Mouse (Mus musculus) hindbrain, embryonic 10.5 days (tissue): ENCODE measurements around the gene Klhl35. TPM values are rescaled to one million over a fixed set of nuclear protein-coding genes. Genes with fewer than 3 reads are reported as not detected.
"Not testable (repeated sequence)": the region's sequence is repeated elsewhere in the genome, so short reads cannot be mapped to it uniquely, and the experiment has no call there.

Experiments
- DNase-seq: peaks from one replicate; pipeline ENCODE4 v3.0.0-alpha.2; 2017; ENCODE audit warnings: low spot score
- H3K27ac ChIP-seq: fragments of 300-500 bp; sonication (generic); 2 replicates; pipeline ENCODE4 v1.5.1; 2016; ENCODE audit warnings: mild to moderate bottlenecking, moderate library complexity
- H3K27me3 ChIP-seq: fragments of 300-500 bp; sonication (generic); 2 replicates; pipeline ENCODE4 v1.6.1; 2016; ENCODE audit warnings: mild to moderate bottlenecking; ENCODE audit not compliant: poor library complexity, insufficient read depth, severe bottlenecking
- H3K36me3 ChIP-seq: fragments of 300-500 bp; sonication (generic); 2 replicates; pipeline ENCODE4 v1.6.1; 2016; ENCODE audit warnings: mild to moderate bottlenecking, moderate library complexity
- H3K4me1 ChIP-seq: fragments of 300-500 bp; sonication (generic); replicated peaks from 2 replicates; pipeline ENCODE4 v1.6.1; 2016; ENCODE audit warnings: mild to moderate bottlenecking
- H3K4me3 ChIP-seq: fragments of 300-500 bp; sonication (generic); 2 replicates; pipeline ENCODE4 v1.5.1; 2016; ENCODE audit warnings: mild to moderate bottlenecking, moderate library complexity
- H3K9me3 ChIP-seq: fragments of 300-500 bp; sonication (generic); 2 replicates; pipeline ENCODE4 v1.6.1; 2016; ENCODE audit warnings: mild to moderate bottlenecking, moderate library complexity
- WGBS: fragments of 180-500 bp; shearing (Covaris S2); methylation state at CpG from one replicate; pipeline ENCODE4 v1.1.7; 2016; 5-methylcytosine and 5-hydroxymethylcytosine counted together
- polyA plus RNA-seq: library from polyadenylated mRNA; unstranded; fragments of >200 nt; fragmentation: Nextera tagmentation; extraction: Ambion mirVana; gene quantifications from 2 replicates; pipeline ENCODE4 v1.2.1, GENCODE M21; 2016

Klhl35 gene
- polyA plus RNA-seq, 1 experiment from 2014 or later = 24.4 TPM

- no peaks in the 10 kb centered on the region for H3K9me3 ChIP-seq
- peaks cover 65% of the 10 kb centered on the region for H3K4me1 ChIP-seq
- no peak overlapping the region for H3K4me3 ChIP-seq
- peaks cover 96% of the 10 kb centered on the region for H3K36me3 ChIP-seq
- WGBS = 89% methylated on average over 5 of the region's 5 CpGs
- DNase-seq = no peak
- H3K27me3 ChIP-seq = no peaks in the 10 kb centered on the region
- no peak overlapping the region for H3K27ac ChIP-seq
These were observed 11.4 kb downstream of the Klhl35 start for GRCm38 (mm10) chr7:99477235-99477634.

GRCm38 (mm10) chr7:99482637-99483036, 16.8 kb downstream of the Klhl35 start:
- Histone ChIP-seq H3K27ac (peak overlapping the region; percentile 97), H3K4me1 (peaks cover 46% of the 10 kb centered on the region), H3K36me3 (peaks cover 50% of the 10 kb centered on the region), H3K4me3 (peak overlapping the region; percentile 90), H3K9me3 (no peaks in the 10 kb centered on the region), H3K27me3 (peaks cover 10% of the 10 kb centered on the region)
- DNase-seq = no peak
- 3% methylated on average over 6 of the region's 6 CpGs for WGBS

GRCm38 (mm10) chr7:99483271-99483923, 17.6 kb downstream of the Klhl35 start, which contains the start of gene Rps3:
TSS of gene Rps3 (minus strand) at chr7:99483738.
- under 1% methylated on average over 45 of the region's 45 CpGs for WGBS
- Histone ChIP-seq H3K27me3 (peaks cover 10% of the 10 kb centered on the region), H3K9me3 (no peaks in the 10 kb centered on the region), H3K36me3 (peaks cover 42% of the 10 kb centered on the region), H3K4me3 (peak within 1 kb of the TSS; percentile 90), H3K4me1 (peaks cover 46% of the 10 kb centered on the region), H3K27ac (peak within 1 kb of the TSS; percentile 97)
- peak; percentile 95 for DNase-seq

GRCm38 (mm10) chr7:99483924-99484319, 18.1 kb downstream of the Klhl35 start:
- H3K9me3 ChIP-seq = no peaks in the 10 kb centered on the region
- peaks cover 37% of the 10 kb centered on the region for H3K36me3 ChIP-seq
- DNase-seq = no peak
- H3K4me1 ChIP-seq = peaks cover 43% of the 10 kb centered on the region
- peak overlapping the region; percentile 90 for H3K4me3 ChIP-seq
- peak overlapping the region; percentile 65; the same call in 1 of the 2 replicates for H3K27ac ChIP-seq
- WGBS = 47% methylated on average over 8 of the region's 8 CpGs
- peaks cover 10% of the 10 kb centered on the region for H3K27me3 ChIP-seq

- Histone ChIP-seq H3K9me3 (no peaks in the 10 kb centered on the region), H3K27ac (no peak overlapping the region), H3K36me3 (peaks cover 29% of the 10 kb centered on the region), H3K4me3 (no peak overlapping the region), H3K27me3 (peaks cover 10% of the 10 kb centered on the region), H3K4me1 (peaks cover 36% of the 10 kb centered on the region)
- DNase-seq = no peak
- WGBS = 98% methylated on average over 1 of the region's 1 CpGs
These were observed 18.9 kb downstream of the Klhl35 start for GRCm38 (mm10) chr7:99484679-99485078.

GRCm38 (mm10) chr7:99489708-99490107, 23.9 kb downstream of the Klhl35 start:
- Histone ChIP-seq H3K4me1 (no peaks in the 10 kb centered on the region), H3K36me3 (no peaks in the 10 kb centered on the region), H3K27me3 (peaks cover 10% of the 10 kb centered on the region), H3K27ac (no peak overlapping the region), H3K9me3 (peaks cover 9% of the 10 kb centered on the region), H3K4me3 (no peak overlapping the region)
- no peak for DNase-seq
- WGBS = 87% methylated on average over 5 of the region's 5 CpGs

- DNase-seq = no peak
- WGBS = 67% methylated on average over 1 of the region's 1 CpGs
- Histone ChIP-seq H3K9me3 (no peaks in the 10 kb centered on the region), H3K36me3 (no peaks in the 10 kb centered on the region), H3K4me3 (no peak overlapping the region), H3K4me1 (peaks cover 4% of the 10 kb centered on the region), H3K27me3 (no peaks in the 10 kb centered on the region), H3K27ac (no peak overlapping the region)
These were observed 33.3 kb downstream of the Klhl35 start for GRCm38 (mm10) chr7:99499128-99499527.

GRCm38 (mm10) chr7:99500201-99500600, 34.4 kb downstream of the Klhl35 start:
- 2% methylated on average over 8 of the region's 8 CpGs for WGBS
- peak; percentile 84 for DNase-seq
- Histone ChIP-seq H3K4me3 (no peak overlapping the region), H3K9me3 (no peaks in the 10 kb centered on the region), H3K27ac (no peak overlapping the region), H3K27me3 (no peaks in the 10 kb centered on the region), H3K4me1 (peaks cover 4% of the 10 kb centered on the region), H3K36me3 (no peaks in the 10 kb centered on the region)

- H3K9me3 ChIP-seq = no peaks in the 10 kb centered on the region
- 29% methylated on average over 5 of the region's 5 CpGs for WGBS
- H3K27ac ChIP-seq = no peak overlapping the region
- H3K4me1 ChIP-seq = peaks cover 4% of the 10 kb centered on the region
- H3K27me3 ChIP-seq = no peaks in the 10 kb centered on the region
- no peaks in the 10 kb centered on the region for H3K36me3 ChIP-seq
- no peak overlapping the region for H3K4me3 ChIP-seq
- no peak for DNase-seq
These were observed 34.9 kb downstream of the Klhl35 start for GRCm38 (mm10) chr7:99500655-99501054.

GRCm38 (mm10) chr7:99501148-99501547, 35.3 kb downstream of the Klhl35 start:
- 54% methylated on average over 1 of the region's 1 CpGs for WGBS
- H3K9me3 ChIP-seq = no peaks in the 10 kb centered on the region
- peaks cover 4% of the 10 kb centered on the region for H3K4me1 ChIP-seq
- no peak overlapping the region for H3K27ac ChIP-seq
- H3K27me3 ChIP-seq = no peaks in the 10 kb centered on the region
- no peaks in the 10 kb centered on the region for H3K36me3 ChIP-seq
- DNase-seq = no peak
- H3K4me3 ChIP-seq = no peak overlapping the region

- Histone ChIP-seq H3K4me1 (peaks cover 9% of the 10 kb centered on the region), H3K27ac (no peak overlapping the region)
- DNase-seq = no peak
These were observed 38.8 kb downstream of the Klhl35 start for GRCm38 (mm10) chr7:99504556-99504955.

GRCm38 (mm10) chr7:99508187-99508586, 42.4 kb downstream of the Klhl35 start:
- DNase-seq, H3K4me3 ChIP-seq, H3K27me3 ChIP-seq, H3K9me3 ChIP-seq, H3K36me3 ChIP-seq, H3K27ac ChIP-seq: not testable (repeated sequence)
- 36% methylated on average over 2 of the region's 2 CpGs for WGBS
- H3K4me1 ChIP-seq = peaks cover 15% of the 10 kb centered on the region

More at GRCm38 (mm10) chr7:99504556-99504955, 38.8 kb downstream of the Klhl35 start:
- no peak overlapping the region for H3K4me3 ChIP-seq
- H3K36me3 ChIP-seq = no peaks in the 10 kb centered on the region
- no peaks in the 10 kb centered on the region for H3K9me3 ChIP-seq
- no peaks in the 10 kb centered on the region for H3K27me3 ChIP-seq

- Histone ChIP-seq H3K4me1 (peaks cover 15% of the 10 kb centered on the region), H3K27ac (peak overlapping the region; percentile 57), H3K36me3 (no peaks in the 10 kb centered on the region), H3K27me3 (no peaks in the 10 kb centered on the region), H3K4me3 (peak overlapping the region; percentile 28), H3K9me3 (no peaks in the 10 kb centered on the region)
- 8% methylated on average over 8 of the region's 8 CpGs for WGBS
- DNase-seq = peak; percentile 46
These were observed 44.3 kb downstream of the Klhl35 start for GRCm38 (mm10) chr7:99510087-99510501.
